Mouse (Mus musculus) lung, postnatal 36 days (tissue): Measurements from ENCODE around the gene Snrnp70.
A peak's percentile ranks its signal among the peaks of the same experiment; 100 is the strongest.

ENCODE experiments used
- DNase-seq: peaks from one replicate; pipeline ENCODE4 v3.0.0; 2022; ENCODE audit warnings: mixed read lengths

The Snrnp70 gene

DNA sequence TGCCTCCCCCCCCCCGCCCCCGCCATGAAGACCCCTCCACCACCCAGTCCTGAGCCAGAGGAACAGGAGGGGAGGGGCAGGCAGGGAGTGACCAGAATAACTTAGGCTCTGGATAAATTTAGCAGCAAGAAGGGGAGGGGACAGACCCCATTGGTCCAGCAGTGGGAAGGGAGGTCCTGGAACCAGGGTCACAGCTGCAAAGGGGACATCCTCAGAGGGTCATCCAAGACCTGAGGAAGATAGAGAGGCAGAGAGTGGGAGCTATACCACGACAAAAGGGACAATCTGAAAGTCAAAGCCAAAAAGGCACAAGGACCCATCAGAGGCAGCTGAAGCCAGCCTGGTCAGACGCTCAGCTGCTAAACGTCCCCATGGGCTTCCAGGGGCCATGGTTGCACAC is 60.5 kb downstream of the Snrnp70 start, which contains the start of gene Hrc:
TSS of gene Hrc (plus strand) at position 235 of the 400 bp plus-strand sequence.
- no peak for DNase-seq

DNA sequence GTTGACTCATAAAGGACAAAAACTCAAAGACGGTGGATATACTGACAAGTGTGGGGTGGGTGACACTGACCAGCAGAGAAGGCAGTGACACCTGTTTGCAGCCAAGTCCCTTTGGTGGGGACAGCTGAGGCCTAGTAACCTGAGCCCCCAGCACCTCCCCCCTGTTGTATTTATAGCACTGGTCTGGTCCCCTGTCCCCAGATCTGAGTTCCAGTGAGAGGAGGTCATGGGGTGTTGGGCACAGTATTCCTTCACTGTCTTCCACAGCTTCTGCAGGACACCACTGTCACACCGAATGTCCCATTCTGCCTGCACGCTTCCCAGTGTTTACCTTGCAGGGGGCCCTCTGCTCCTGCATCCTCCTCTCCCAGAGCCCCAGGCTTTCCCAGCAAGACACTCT is 60.9 kb downstream of the Snrnp70 start:
- no peak for DNase-seq

DNA sequence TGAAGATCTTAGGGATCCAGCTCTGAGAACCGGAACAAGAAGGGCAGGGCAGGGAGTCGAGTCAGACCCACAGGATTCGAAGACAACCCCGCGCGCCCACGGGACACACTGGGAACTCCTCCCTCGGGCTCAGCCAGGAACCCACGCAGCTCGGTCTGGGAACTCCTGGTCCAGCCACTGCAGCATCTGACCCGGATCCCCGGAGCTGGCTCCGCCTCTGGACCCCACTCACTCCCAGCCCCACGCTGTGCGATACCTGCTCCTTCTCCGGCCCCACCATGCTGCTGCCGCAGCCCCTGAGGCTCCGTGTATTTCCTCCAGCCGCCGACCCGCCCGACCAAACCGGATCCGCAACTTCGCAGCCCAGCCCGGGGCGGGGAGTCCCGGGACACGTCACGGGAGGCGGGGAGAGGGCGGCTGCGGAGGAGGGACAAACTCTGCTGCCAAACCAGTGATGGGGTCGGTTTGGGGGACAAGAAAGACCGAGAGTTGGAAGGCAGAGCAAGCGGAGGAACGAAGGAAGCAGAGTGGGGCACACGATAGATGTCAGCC is 62.0 kb downstream of the Snrnp70 start, which contains the start of gene Trpm4:
TSS of gene Trpm4 (minus strand) at position 350 of the 552 bp plus-strand sequence.
- peak; percentile 92 for DNase-seq

DNA sequence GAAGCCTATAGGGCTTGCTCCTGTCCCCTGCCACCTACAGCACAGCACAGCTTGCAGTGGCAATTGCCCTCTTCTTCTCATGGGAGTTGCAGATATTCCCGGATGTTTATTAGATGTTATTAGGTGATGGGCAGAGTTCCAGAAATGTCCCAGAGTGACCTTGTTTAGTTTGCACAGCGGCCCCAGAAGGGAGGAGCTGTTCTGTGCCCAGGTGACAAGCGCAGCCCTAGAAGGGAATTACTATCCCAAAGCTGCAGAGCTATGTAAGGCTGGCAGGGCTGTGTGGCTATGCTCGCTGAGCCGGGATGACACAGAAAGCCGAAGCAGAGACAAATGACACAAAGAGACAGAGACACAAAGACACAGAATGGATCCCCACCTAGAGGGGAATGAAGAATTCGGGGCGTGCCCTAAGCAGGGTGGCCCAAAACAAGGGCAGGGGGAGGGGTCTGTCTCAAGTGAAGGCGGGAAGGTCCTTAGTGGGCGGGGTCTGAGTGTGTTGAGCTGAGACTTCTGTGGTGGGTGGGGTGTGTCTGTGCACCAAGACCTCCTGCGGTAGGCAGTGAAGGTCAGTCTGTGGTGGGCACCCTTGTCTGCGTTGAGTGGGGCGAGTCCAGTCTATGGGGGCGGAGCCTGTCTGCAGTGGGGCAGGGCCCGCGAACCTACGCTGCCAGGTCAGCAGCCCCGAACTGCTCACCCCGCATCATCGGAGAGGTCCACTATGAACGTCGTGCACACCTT is 62.7 kb downstream of the Snrnp70 start:
- peak; percentile 85 for DNase-seq

DNA sequence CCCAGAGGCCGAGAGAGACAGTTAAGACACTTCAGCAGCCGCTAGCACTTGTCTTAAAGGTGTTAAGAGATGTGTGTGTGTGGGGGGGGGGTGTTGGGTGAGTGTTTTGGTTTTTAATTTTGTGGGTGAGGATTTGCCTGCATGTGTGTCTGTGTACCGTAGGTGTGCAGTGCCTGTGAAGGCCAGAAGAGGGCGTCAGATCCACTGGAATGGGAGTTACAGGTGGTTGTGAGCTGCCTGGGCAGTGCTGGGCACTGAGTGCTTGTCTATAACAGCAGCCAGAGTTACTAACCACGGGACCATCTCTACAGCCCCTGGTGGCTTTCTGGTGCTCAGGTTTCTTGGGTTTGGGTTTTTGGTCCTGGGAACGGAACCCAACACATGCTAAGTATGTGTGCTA is 64.0 kb downstream of the Snrnp70 start:
- DNase-seq, result no peak

DNA sequence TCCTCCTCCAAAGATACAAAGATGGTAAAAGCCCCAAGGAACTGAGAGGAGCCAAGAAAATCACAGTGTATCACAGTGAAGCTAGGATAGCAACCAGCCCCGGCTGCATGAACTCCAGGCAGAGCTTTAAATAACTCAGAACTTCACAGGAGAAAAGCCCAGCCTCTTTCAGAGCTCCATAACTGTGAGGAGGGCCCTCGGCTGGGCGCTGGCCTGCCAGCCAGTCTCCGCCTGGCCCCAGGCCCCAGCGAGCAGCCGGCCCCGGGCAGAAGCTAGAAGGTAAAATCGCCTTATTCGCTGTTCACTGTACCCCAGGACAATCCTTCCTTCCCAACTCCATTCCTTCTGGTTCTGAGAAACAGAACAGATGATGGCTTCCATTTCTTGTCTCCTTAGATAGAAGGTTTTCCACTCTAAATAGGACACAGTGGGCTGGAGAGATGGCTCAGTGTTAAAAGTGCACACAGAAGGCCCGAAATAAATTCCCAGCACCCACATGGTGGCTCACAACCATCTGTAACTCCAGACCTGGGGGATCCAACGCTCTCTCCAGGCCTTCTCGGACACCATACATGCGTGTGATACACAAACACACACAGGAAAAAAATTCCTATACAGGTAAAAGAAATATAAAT is 66.6 kb downstream of the Snrnp70 start:
- no peak for DNase-seq
